Mouse (Mus musculus) thymus, adult 2 months (tissue): Measurements from ENCODE around the gene Edn1.

Experiments
- CTCF ChIP-seq: fragments of 200-500 bp; IDR thresholded peaks from 2 replicates; pipeline ENCODE4 v1.5.1; 2012; ENCODE audit warnings: mild to moderate bottlenecking, control low read depth, low read length, moderate library complexity, borderline replicate concordance; ENCODE audit not compliant: control insufficient read depth, poor library complexity, insufficient read depth; ENCODE audit errors: extremely low read depth
- POLR2A ChIP-seq: fragments of 200-500 bp; IDR thresholded peaks from 2 replicates; pipeline ENCODE4 v1.6.1; 2012; ENCODE audit warnings: mild to moderate bottlenecking, low read length, control low read depth, moderate library complexity; ENCODE audit not compliant: control insufficient read depth, poor library complexity, insufficient read depth; ENCODE audit errors: extremely low read depth

- TF ChIP-seq CTCF (no peak), POLR2A (no peak)
These were observed 5.9 kb downstream of the Edn1 start for GRCm38 (mm10) chr13:42306870-42307800.
